Mouse (Mus musculus) liver, embryonic 13.5 days (tissue): ENCODE measurements around the gene Dclk3. TPM values are rescaled to one million over a fixed set of nuclear protein-coding genes. Genes with fewer than 3 reads are reported as not detected.

Experiments
- ATAC-seq: fragments of 200-750 bp; cut with Nextera tagmentation; 2 replicates; pipeline ENCODE4 v1.8.0; 2017; ENCODE audit warnings: low read depth, mild to moderate bottlenecking, moderate number of reproducible peaks, moderate library complexity
- DNase-seq: peaks from one replicate; pipeline ENCODE4 v3.0.0; 2022
- H3K27ac ChIP-seq: fragments of 300-500 bp; sonication (generic); 2 replicates; pipeline ENCODE4 v1.5.1; 2015; ENCODE audit warnings: moderate library complexity, mild to moderate bottlenecking, inconsistent platforms
- H3K27me3 ChIP-seq: fragments of 300-500 bp; sonication (generic); 2 replicates; pipeline ENCODE4 v1.6.1; 2015; ENCODE audit warnings: mild to moderate bottlenecking, inconsistent platforms
- H3K36me3 ChIP-seq: fragments of 300-500 bp; sonication (generic); 2 replicates; pipeline ENCODE4 v1.6.1; 2015; ENCODE audit warnings: mild to moderate bottlenecking, inconsistent platforms
- H3K4me1 ChIP-seq: fragments of 300-500 bp; sonication (generic); replicated peaks from 2 replicates; pipeline ENCODE4 v1.6.1; 2015; ENCODE audit warnings: inconsistent platforms
- H3K4me2 ChIP-seq: fragments of 300-500 bp; sonication (generic); 2 replicates; pipeline ENCODE4 v1.6.1; 2015; ENCODE audit warnings: inconsistent platforms, mild to moderate bottlenecking, moderate library complexity
- H3K4me3 ChIP-seq: fragments of 300-500 bp; sonication (generic); replicated peaks from 2 replicates; pipeline ENCODE4 v1.5.1; 2015; ENCODE audit warnings: mild to moderate bottlenecking, inconsistent platforms
- H3K9ac ChIP-seq: fragments of 300-500 bp; sonication (generic); 2 replicates; pipeline ENCODE4 v1.6.1; 2015; ENCODE audit warnings: mild to moderate bottlenecking, inconsistent platforms
- H3K9me3 ChIP-seq: fragments of 300-500 bp; sonication (generic); replicated peaks from 2 replicates; pipeline ENCODE4 v1.6.1; 2016; ENCODE audit warnings: inconsistent platforms
- WGBS: fragments of 180-500 bp; shearing (Covaris S2); methylation state at CpG from one replicate; pipeline ENCODE4 v1.1.7; 2015; ENCODE audit not compliant: insufficient replicate concordance; 5-methylcytosine and 5-hydroxymethylcytosine counted together
- polyA plus RNA-seq: library from polyadenylated mRNA; unstranded; fragments of >200 nt; fragmentation: Nextera tagmentation; extraction: Ambion mirVana; gene quantifications from 2 replicates; pipeline ENCODE4 v1.2.1, GENCODE M21; 2015

Gene Dclk3
- polyA plus RNA-seq, 1 experiment from 2014 or later = not detected

- H3K36me3 ChIP-seq = no peaks in the 10 kb centered on the region
- ATAC-seq = no peak
- 64% methylated on average over 10 of the region's 10 CpGs for WGBS
- H3K9ac ChIP-seq = no peak overlapping the region
- H3K4me3 ChIP-seq = no peak overlapping the region
- no peaks in the 10 kb centered on the region for H3K27me3 ChIP-seq
- H3K27ac ChIP-seq = no peak overlapping the region
- H3K4me1 ChIP-seq = no peaks in the 10 kb centered on the region
- no peak overlapping the region for H3K4me2 ChIP-seq
- no peaks in the 10 kb centered on the region for H3K9me3 ChIP-seq
- no peak for DNase-seq
Measured at GRCm38 (mm10) chr9:111408427-111408826, 30.5 kb upstream of the Dclk3 start.

GRCm38 (mm10) chr9:111412471-111413160 lies 26.3 kb upstream of the Dclk3 start:
- WGBS = 84% methylated on average over 16 of the region's 16 CpGs
- H3K4me2 ChIP-seq = no peak overlapping the region
- no peaks in the 10 kb centered on the region for H3K9me3 ChIP-seq
- H3K4me1 ChIP-seq = no peaks in the 10 kb centered on the region
- H3K9ac ChIP-seq = no peak overlapping the region
- no peaks in the 10 kb centered on the region for H3K36me3 ChIP-seq
- DNase-seq (no peak), ATAC-seq (no peak)
- no peak overlapping the region for H3K27ac ChIP-seq
- H3K4me3 ChIP-seq = no peak overlapping the region
- H3K27me3 ChIP-seq = no peaks in the 10 kb centered on the region

- no peak for DNase-seq
- Histone ChIP-seq H3K27me3 (no peaks in the 10 kb centered on the region), H3K9me3 (no peaks in the 10 kb centered on the region), H3K4me1 (no peaks in the 10 kb centered on the region), H3K36me3 (no peaks in the 10 kb centered on the region), H3K27ac (no peak overlapping the region), H3K9ac (no peak overlapping the region), H3K4me3 (no peak overlapping the region), H3K4me2 (no peak overlapping the region)
- 47% methylated on average over 2 of the region's 2 CpGs for WGBS
- no peak for ATAC-seq
Measured at GRCm38 (mm10) chr9:111421862-111422261, 17.0 kb upstream of the Dclk3 start.

- 53% methylated on average over 5 of the region's 5 CpGs for WGBS
- Histone ChIP-seq H3K9ac (no peak overlapping the region), H3K4me1 (no peaks in the 10 kb centered on the region), H3K27me3 (no peaks in the 10 kb centered on the region), H3K4me3 (no peak overlapping the region), H3K36me3 (no peaks in the 10 kb centered on the region), H3K27ac (no peak overlapping the region), H3K9me3 (no peaks in the 10 kb centered on the region), H3K4me2 (no peak overlapping the region)
- DNase-seq (no peak), ATAC-seq (no peak)
Measured at GRCm38 (mm10) chr9:111422567-111422966, 16.3 kb upstream of the Dclk3 start.

GRCm38 (mm10) chr9:111425113-111425512 lies 13.8 kb upstream of the Dclk3 start:
- Histone ChIP-seq H3K4me3 (no peak overlapping the region), H3K9me3 (no peaks in the 10 kb centered on the region), H3K9ac (no peak overlapping the region), H3K27me3 (no peaks in the 10 kb centered on the region), H3K4me2 (no peak overlapping the region), H3K27ac (no peak overlapping the region), H3K4me1 (no peaks in the 10 kb centered on the region), H3K36me3 (no peaks in the 10 kb centered on the region)
- DNase-seq = no peak
- 62% methylated on average over 6 of the region's 6 CpGs for WGBS
- ATAC-seq = no peak

GRCm38 (mm10) chr9:111425952-111426351 lies 12.9 kb upstream of the Dclk3 start:
- no peak for ATAC-seq
- 71% methylated on average over 4 of the region's 4 CpGs for WGBS
- no peaks in the 10 kb centered on the region for H3K27me3 ChIP-seq
- no peaks in the 10 kb centered on the region for H3K36me3 ChIP-seq
- no peak overlapping the region for H3K4me3 ChIP-seq
- no peaks in the 10 kb centered on the region for H3K9me3 ChIP-seq
- H3K4me1 ChIP-seq = no peaks in the 10 kb centered on the region
- no peak overlapping the region for H3K4me2 ChIP-seq
- no peak overlapping the region for H3K27ac ChIP-seq
- H3K9ac ChIP-seq = no peak overlapping the region
- no peak for DNase-seq

GRCm38 (mm10) chr9:111427891-111428555 lies 10.9 kb upstream of the Dclk3 start:
- H3K4me3 ChIP-seq = no peak overlapping the region
- no peak overlapping the region for H3K9ac ChIP-seq
- no peak overlapping the region for H3K4me2 ChIP-seq
- DNase-seq = no peak
- H3K4me1 ChIP-seq = no peaks in the 10 kb centered on the region
- H3K27me3 ChIP-seq = no peaks in the 10 kb centered on the region
- H3K27ac ChIP-seq = no peak overlapping the region
- WGBS = 65% methylated on average over 9 of the region's 9 CpGs
- no peaks in the 10 kb centered on the region for H3K36me3 ChIP-seq
- no peaks in the 10 kb centered on the region for H3K9me3 ChIP-seq
- ATAC-seq = no peak

GRCm38 (mm10) chr9:111428698-111429362 lies 10.1 kb upstream of the Dclk3 start:
- Histone ChIP-seq H3K27ac (no peak overlapping the region), H3K4me2 (no peak overlapping the region), H3K27me3 (no peaks in the 10 kb centered on the region), H3K9ac (no peak overlapping the region), H3K9me3 (no peaks in the 10 kb centered on the region), H3K36me3 (no peaks in the 10 kb centered on the region), H3K4me1 (no peaks in the 10 kb centered on the region), H3K4me3 (no peak overlapping the region)
- 57% methylated on average over 8 of the region's 8 CpGs for WGBS
- DNase-seq = no peak
- no peak for ATAC-seq

- H3K4me2 ChIP-seq = no peak overlapping the region
- H3K27ac ChIP-seq = no peak overlapping the region
- H3K9me3 ChIP-seq = no peaks in the 10 kb centered on the region
- no peaks in the 10 kb centered on the region for H3K27me3 ChIP-seq
- 44% methylated on average over 2 of the region's 2 CpGs for whole genome bisulfite sequencing
- ATAC-seq = no peak
- no peaks in the 10 kb centered on the region for H3K4me1 ChIP-seq
- H3K36me3 ChIP-seq = no peaks in the 10 kb centered on the region
- DNase-seq = no peak
- no peak overlapping the region for H3K4me3 ChIP-seq
- H3K9ac ChIP-seq = no peak overlapping the region
Measured at GRCm38 (mm10) chr9:111429363-111429750, 9.5 kb upstream of the Dclk3 start.

GRCm38 (mm10) chr9:111435429-111435828 lies 3.5 kb upstream of the Dclk3 start:
- ATAC-seq (no peak), DNase-seq (no peak)
- Histone ChIP-seq H3K36me3 (no peaks in the 10 kb centered on the region), H3K4me2 (no peak overlapping the region), H3K27ac (no peak overlapping the region), H3K9me3 (no peaks in the 10 kb centered on the region), H3K9ac (no peak overlapping the region), H3K4me1 (peaks cover 4% of the 10 kb centered on the region), H3K27me3 (peaks cover 32% of the 10 kb centered on the region), H3K4me3 (no peak overlapping the region)
- 65% methylated on average over 2 of the region's 2 CpGs for WGBS

GRCm38 (mm10) chr9:111439836-111440201 lies 938 bp downstream of the Dclk3 start:
- H3K27ac ChIP-seq = no peak overlapping the region
- no peak for DNase-seq
- H3K27me3 ChIP-seq = peaks cover 34% of the 10 kb centered on the region

More at GRCm38 (mm10) chr9:111439836-111440201, 938 bp downstream of the Dclk3 start:
- Histone ChIP-seq H3K4me3 (no peak overlapping the region), H3K4me1 (peaks cover 4% of the 10 kb centered on the region), H3K9ac (no peak overlapping the region), H3K4me2 (no peak overlapping the region), H3K9me3 (no peaks in the 10 kb centered on the region), H3K36me3 (no peaks in the 10 kb centered on the region)
- no peak for ATAC-seq
- 45% methylated on average over 8 of the region's 8 CpGs for WGBS
